Mouse (Mus musculus): ENCODE results near the gene Ablim2. TPM values are rescaled to one million over a fixed set of nuclear protein-coding genes. Genes with fewer than 3 reads are reported as not detected.

Gene Ablim2
- 3.7 TPM in 1 of 2 replicates, not detected in the other for total RNA-seq (2017)

GRCm38 (mm10) chr5:35757639-35758001, at the start of gene Ablim2:
Gene Ablim2, plus strand, starts transcription at chr5:35757880.
- peak; percentile 93 to 94 for ATAC-seq (replicated peaks in 1 of 2; ENCODE audit: insufficient read depth in 1 of 2, low FRiP score in 2 of 2, low TSS enrichment in 1 of 2, low read depth in 1 of 2, poor library complexity in 2 of 2, severe bottlenecking in 2 of 2)

- no peak for ATAC-seq (replicated peaks in 1 of 2; ENCODE audit: insufficient read depth in 1 of 2, low FRiP score in 2 of 2, low TSS enrichment in 1 of 2, low read depth in 1 of 2, poor library complexity in 2 of 2, severe bottlenecking in 2 of 2)
Observed at GRCm38 (mm10) chr5:35710481-35710880, 47.2 kb upstream of the Ablim2 start.

GRCm38 (mm10) chr5:35710931-35711330, 46.7 kb upstream of the Ablim2 start:
- ATAC-seq (replicated peaks in 1 of 2; ENCODE audit: insufficient read depth in 1 of 2, low FRiP score in 2 of 2, low TSS enrichment in 1 of 2, low read depth in 1 of 2, poor library complexity in 2 of 2, severe bottlenecking in 2 of 2), result no peak

- no peak for ATAC-seq (replicated peaks in 1 of 2; ENCODE audit: insufficient read depth in 1 of 2, low FRiP score in 2 of 2, low TSS enrichment in 1 of 2, low read depth in 1 of 2, poor library complexity in 2 of 2, severe bottlenecking in 2 of 2)
Observed at GRCm38 (mm10) chr5:35712517-35712916, 45.2 kb upstream of the Ablim2 start.

- ATAC-seq (replicated peaks in 1 of 2; ENCODE audit: insufficient read depth in 1 of 2, low FRiP score in 2 of 2, low TSS enrichment in 1 of 2, low read depth in 1 of 2, poor library complexity in 2 of 2, severe bottlenecking in 2 of 2), result peak; percentile 91 to 94
Observed at GRCm38 (mm10) chr5:35713649-35714354, 43.9 kb upstream of the Ablim2 start.

GRCm38 (mm10) chr5:35717455-35717854, 40.2 kb upstream of the Ablim2 start:
- no peak for ATAC-seq (replicated peaks in 1 of 2; ENCODE audit: insufficient read depth in 1 of 2, low FRiP score in 2 of 2, low TSS enrichment in 1 of 2, low read depth in 1 of 2, poor library complexity in 2 of 2, severe bottlenecking in 2 of 2)

GRCm38 (mm10) chr5:35717946-35718345, 39.7 kb upstream of the Ablim2 start:
- ATAC-seq (replicated peaks in 1 of 2; ENCODE audit: insufficient read depth in 1 of 2, low FRiP score in 2 of 2, low TSS enrichment in 1 of 2, low read depth in 1 of 2, poor library complexity in 2 of 2, severe bottlenecking in 2 of 2), result no peak

GRCm38 (mm10) chr5:35718817-35719216, 38.9 kb upstream of the Ablim2 start:
- no peak for ATAC-seq (replicated peaks in 1 of 2; ENCODE audit: insufficient read depth in 1 of 2, low FRiP score in 2 of 2, low TSS enrichment in 1 of 2, low read depth in 1 of 2, poor library complexity in 2 of 2, severe bottlenecking in 2 of 2)

GRCm38 (mm10) chr5:35719343-35719742, 38.3 kb upstream of the Ablim2 start:
- ATAC-seq (replicated peaks in 1 of 2; ENCODE audit: insufficient read depth in 1 of 2, low FRiP score in 2 of 2, low TSS enrichment in 1 of 2, low read depth in 1 of 2, poor library complexity in 2 of 2, severe bottlenecking in 2 of 2), result no peak

- no peak for ATAC-seq (replicated peaks in 1 of 2; ENCODE audit: insufficient read depth in 1 of 2, low FRiP score in 2 of 2, low TSS enrichment in 1 of 2, low read depth in 1 of 2, poor library complexity in 2 of 2, severe bottlenecking in 2 of 2)
Observed at GRCm38 (mm10) chr5:35719880-35720279, 37.8 kb upstream of the Ablim2 start.

- ATAC-seq (replicated peaks in 1 of 2; ENCODE audit: insufficient read depth in 1 of 2, low FRiP score in 2 of 2, low TSS enrichment in 1 of 2, low read depth in 1 of 2, poor library complexity in 2 of 2, severe bottlenecking in 2 of 2), result no peak
Observed at GRCm38 (mm10) chr5:35721933-35722332, 35.7 kb upstream of the Ablim2 start.

- ATAC-seq (replicated peaks in 1 of 2; ENCODE audit: insufficient read depth in 1 of 2, low FRiP score in 2 of 2, low TSS enrichment in 1 of 2, low read depth in 1 of 2, poor library complexity in 2 of 2, severe bottlenecking in 2 of 2), result no peak
Observed at GRCm38 (mm10) chr5:35722654-35723053, 35.0 kb upstream of the Ablim2 start.

GRCm38 (mm10) chr5:35723900-35724299, 33.8 kb upstream of the Ablim2 start:
- no peak for ATAC-seq (replicated peaks in 1 of 2; ENCODE audit: insufficient read depth in 1 of 2, low FRiP score in 2 of 2, low TSS enrichment in 1 of 2, low read depth in 1 of 2, poor library complexity in 2 of 2, severe bottlenecking in 2 of 2)

- ATAC-seq (replicated peaks in 1 of 2; ENCODE audit: insufficient read depth in 1 of 2, low FRiP score in 2 of 2, low TSS enrichment in 1 of 2, low read depth in 1 of 2, poor library complexity in 2 of 2, severe bottlenecking in 2 of 2), result no peak
Observed at GRCm38 (mm10) chr5:35725840-35726239, 31.8 kb upstream of the Ablim2 start.

GRCm38 (mm10) chr5:35727447-35727846, 30.2 kb upstream of the Ablim2 start:
- ATAC-seq (replicated peaks in 1 of 2; ENCODE audit: insufficient read depth in 1 of 2, low FRiP score in 2 of 2, low TSS enrichment in 1 of 2, low read depth in 1 of 2, poor library complexity in 2 of 2, severe bottlenecking in 2 of 2), result no peak

- ATAC-seq (replicated peaks in 1 of 2; ENCODE audit: insufficient read depth in 1 of 2, low FRiP score in 2 of 2, low TSS enrichment in 1 of 2, low read depth in 1 of 2, poor library complexity in 2 of 2, severe bottlenecking in 2 of 2), result peak; percentile 34 to 56
Observed at GRCm38 (mm10) chr5:35728344-35728956, 29.2 kb upstream of the Ablim2 start.

- peak; percentile 79 to 87 for ATAC-seq (replicated peaks in 1 of 2; ENCODE audit: insufficient read depth in 1 of 2, low FRiP score in 2 of 2, low TSS enrichment in 1 of 2, low read depth in 1 of 2, poor library complexity in 2 of 2, severe bottlenecking in 2 of 2)
Observed at GRCm38 (mm10) chr5:35728957-35729460, 28.7 kb upstream of the Ablim2 start.

GRCm38 (mm10) chr5:35729844-35730243, 27.8 kb upstream of the Ablim2 start:
- ATAC-seq (replicated peaks in 1 of 2; ENCODE audit: insufficient read depth in 1 of 2, low FRiP score in 2 of 2, low TSS enrichment in 1 of 2, low read depth in 1 of 2, poor library complexity in 2 of 2, severe bottlenecking in 2 of 2), result no peak

- no peak for ATAC-seq (replicated peaks in 1 of 2; ENCODE audit: insufficient read depth in 1 of 2, low FRiP score in 2 of 2, low TSS enrichment in 1 of 2, low read depth in 1 of 2, poor library complexity in 2 of 2, severe bottlenecking in 2 of 2)
Observed at GRCm38 (mm10) chr5:35730552-35730951, 27.1 kb upstream of the Ablim2 start.

Measured in hematopoietic stem cell, adult 5-6 weeks (primary cell).